Mouse (Mus musculus): ENCODE data around the gene Abhd12b. TPM values are rescaled to one million over a fixed set of nuclear protein-coding genes. Genes with fewer than 3 reads are reported as not detected.

Abhd12b gene
- polyA plus RNA-seq, 1 experiment from 2014 or later: 0.23 TPM

DNA sequence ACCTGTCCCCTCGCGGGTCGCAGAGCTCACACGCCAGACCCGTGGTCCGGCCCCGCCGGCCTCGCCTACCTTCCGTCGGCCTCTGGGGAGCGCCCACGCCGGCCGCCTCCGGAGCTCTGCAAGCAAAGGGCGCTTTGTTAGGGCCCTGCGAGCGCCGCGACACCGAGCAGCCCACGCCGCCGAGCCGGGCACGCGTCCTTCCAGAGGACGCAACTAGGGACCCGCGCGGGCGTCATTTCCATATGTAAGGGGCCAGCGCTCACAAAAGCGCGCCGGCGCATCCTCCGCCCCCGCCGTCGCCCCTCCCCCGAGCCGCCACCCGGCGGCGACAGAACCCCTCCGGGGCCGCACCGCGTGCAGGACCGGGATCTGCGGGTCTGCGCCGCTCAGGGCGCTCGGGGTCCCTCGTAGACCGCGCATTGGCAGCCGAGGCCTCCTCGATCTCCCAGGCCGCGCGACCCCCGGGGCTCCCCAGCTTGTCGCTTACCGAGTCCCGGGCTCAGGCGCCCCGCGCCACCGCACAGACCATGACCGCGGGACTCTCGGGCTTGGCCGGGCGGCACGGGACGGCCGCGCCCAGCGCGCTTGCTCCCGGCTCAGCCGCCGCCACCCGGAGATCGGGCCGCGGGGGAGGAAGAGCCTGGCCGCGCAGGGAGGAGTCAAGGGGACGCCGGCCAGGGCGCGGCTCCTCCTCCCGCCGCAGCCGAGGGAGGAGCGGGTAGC, 42.4 kb upstream of the Abhd12b start:
- Histone ChIP-seq H3K9me3 (ENCODE audit: control insufficient read depth, low read length) (no peaks in the 10 kb centered on the region), H3K27ac (peak overlapping the region; percentile 92), H3K36me3 (replicated peaks; ENCODE audit: control insufficient read depth, insufficient read depth) (no peaks in the 10 kb centered on the region), H3K4me1 (replicated peaks; ENCODE audit: control insufficient read depth, insufficient read depth, low read length) (peaks cover 40% of the 10 kb centered on the region), H3K4me2 (replicated peaks) (peak overlapping the region; percentile 95), H3K9ac (peak overlapping the region; percentile 98), H3K27me3 (ENCODE audit: control insufficient read depth, insufficient read depth, low read length) (no peaks in the 10 kb centered on the region), H3K4me3 (replicated peaks; ENCODE audit: low read length) (peak overlapping the region; percentile 90)
- DNase-seq (ENCODE audit: low spot score) (peak; percentile 75), ATAC-seq (ENCODE audit: low FRiP score) (peak; percentile 86)
- WGBS: under 1% methylated on average over 85 of the region's 101 CpGs

DNA sequence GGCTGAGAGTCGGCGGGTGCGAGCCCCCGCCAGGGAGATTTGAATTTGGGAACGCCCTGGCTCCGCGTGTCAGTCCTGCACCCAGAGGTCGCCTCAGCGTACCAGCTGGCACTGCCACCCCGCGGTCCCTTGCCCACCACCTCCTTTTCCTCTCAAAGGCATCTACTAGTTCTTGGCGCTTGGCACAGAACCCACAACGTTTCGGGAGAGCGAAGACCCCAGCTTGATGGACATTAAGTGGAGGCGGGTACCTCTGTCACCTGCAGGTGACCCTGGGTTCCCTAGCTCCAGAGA, 41.9 kb upstream of the Abhd12b start:
- Histone ChIP-seq H3K36me3 (replicated peaks; ENCODE audit: control insufficient read depth, insufficient read depth) (no peaks in the 10 kb centered on the region), H3K4me2 (replicated peaks) (peak overlapping the region; percentile 95), H3K27ac (peak overlapping the region; percentile 92), H3K27me3 (ENCODE audit: control insufficient read depth, insufficient read depth, low read length) (no peaks in the 10 kb centered on the region), H3K4me3 (replicated peaks; ENCODE audit: low read length) (peak overlapping the region; percentile 90), H3K4me1 (replicated peaks; ENCODE audit: control insufficient read depth, insufficient read depth, low read length) (peaks cover 35% of the 10 kb centered on the region), H3K9me3 (ENCODE audit: control insufficient read depth, low read length) (no peaks in the 10 kb centered on the region), H3K9ac (peak overlapping the region; percentile 98)
- ATAC-seq (ENCODE audit: low FRiP score) (no peak), DNase-seq (ENCODE audit: low spot score) (no peak)
- 7% methylated on average over 13 of the region's 16 CpGs for WGBS

DNA sequence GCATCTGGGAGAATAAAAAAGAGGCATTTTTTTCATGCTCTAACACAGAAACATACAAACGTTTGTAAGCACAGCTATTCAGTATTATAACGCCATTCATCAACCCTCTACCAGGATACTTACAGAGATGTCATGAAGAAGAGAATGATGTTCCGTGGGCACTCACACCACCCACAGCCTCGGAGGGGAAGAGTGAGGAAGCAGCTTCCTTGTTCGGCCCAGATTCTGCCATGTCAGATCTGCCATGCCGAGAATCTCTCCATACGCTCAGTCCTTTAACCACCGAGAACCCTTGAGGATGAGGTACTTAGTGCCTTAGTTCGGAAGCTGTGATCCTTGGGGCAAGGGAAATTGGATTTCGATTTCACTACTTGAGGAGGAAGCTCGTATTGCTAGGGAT, 40.6 kb upstream of the Abhd12b start, which contains the start of gene Nin:
Nin (minus strand) TSS at position 367 of the 400 bp plus-strand sequence.
- no peak within 1 kb of the TSS for H3K9ac ChIP-seq
- peaks cover 22% of the 10 kb centered on the region for H3K4me1 ChIP-seq (replicated peaks; ENCODE audit: control insufficient read depth, insufficient read depth, low read length)
- no peaks in the 10 kb centered on the region for H3K27me3 ChIP-seq (ENCODE audit: control insufficient read depth, insufficient read depth, low read length)
- H3K27ac ChIP-seq: no peak within 1 kb of the TSS
- DNase-seq (ENCODE audit: low spot score) (no peak), ATAC-seq (ENCODE audit: low FRiP score) (no peak)
- no peaks in the 10 kb centered on the region for H3K9me3 ChIP-seq (ENCODE audit: control insufficient read depth, low read length)
- WGBS: 60% methylated on average over 11 of the region's 11 CpGs
- 0 out of 2 replicates have a peak within 1 kb of the TSS, but pooled peaks have one; percentile 95 for H3K4me2 ChIP-seq (replicated peaks)
- no peaks in the 10 kb centered on the region for H3K36me3 ChIP-seq (replicated peaks; ENCODE audit: control insufficient read depth, insufficient read depth)
- H3K4me3 ChIP-seq (replicated peaks; ENCODE audit: low read length): no peak within 1 kb of the TSS

DNA sequence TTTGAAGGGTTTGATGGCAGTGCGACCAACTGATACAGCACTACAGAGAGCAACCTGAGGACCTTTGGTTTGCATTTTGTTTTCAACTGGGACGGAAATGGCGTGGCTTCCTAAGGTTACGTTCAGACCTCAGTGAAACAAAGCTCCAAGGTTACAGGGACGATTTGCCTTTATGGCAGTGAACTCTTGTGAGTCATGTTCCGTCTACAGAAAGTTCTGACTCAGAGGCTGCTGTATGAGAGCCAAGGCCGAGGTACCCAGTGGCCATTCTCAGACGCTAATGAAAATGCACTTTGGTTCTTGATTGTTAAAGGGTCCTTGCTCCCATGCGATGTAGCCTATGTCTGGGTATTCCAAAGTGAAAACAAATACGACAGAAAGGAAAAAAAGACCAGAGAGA, 36.8 kb upstream of the Abhd12b start:
- Histone ChIP-seq H3K36me3 (replicated peaks; ENCODE audit: control insufficient read depth, insufficient read depth) (no peaks in the 10 kb centered on the region), H3K4me1 (replicated peaks; ENCODE audit: control insufficient read depth, insufficient read depth, low read length) (no peaks in the 10 kb centered on the region), H3K4me2 (replicated peaks) (no peak overlapping the region), H3K27ac (no peak overlapping the region), H3K27me3 (ENCODE audit: control insufficient read depth, insufficient read depth, low read length) (no peaks in the 10 kb centered on the region), H3K9me3 (ENCODE audit: control insufficient read depth, low read length) (no peaks in the 10 kb centered on the region), H3K9ac (no peak overlapping the region), H3K4me3 (replicated peaks; ENCODE audit: low read length) (no peak overlapping the region)
- no peak for DNase-seq (ENCODE audit: low spot score)
- ATAC-seq (ENCODE audit: low FRiP score): no peak
- WGBS: 87% methylated on average over 10 of the region's 10 CpGs

DNA sequence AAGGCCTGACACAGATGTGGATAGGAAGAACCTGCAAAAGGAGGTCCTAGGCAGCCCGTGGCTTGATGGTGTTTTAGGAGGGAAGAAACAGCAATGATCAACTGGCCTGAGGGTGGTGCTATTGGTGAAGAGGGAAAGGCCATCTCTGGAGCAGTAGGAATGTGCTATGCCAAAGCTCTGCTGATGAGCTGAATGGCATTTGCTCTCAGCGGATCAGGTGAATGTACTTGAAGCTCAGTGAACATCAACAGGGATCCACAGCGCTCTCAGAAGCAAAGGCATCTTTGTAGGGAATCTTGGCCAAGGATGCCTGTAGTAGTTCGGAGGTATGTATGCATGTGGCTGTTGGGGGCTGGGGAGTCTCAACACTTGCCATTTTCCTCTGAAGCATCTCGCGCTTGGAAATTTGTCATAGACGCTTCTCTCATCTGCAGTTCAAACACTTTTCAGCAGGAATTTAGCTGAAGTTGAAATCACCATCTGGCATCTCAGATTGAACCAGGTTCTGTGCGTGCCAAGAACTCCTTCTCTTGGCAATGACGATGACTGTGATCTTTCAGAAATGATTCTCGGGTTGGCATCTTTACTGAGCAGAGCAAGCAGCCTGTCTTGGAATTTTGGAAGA, 35.1 kb upstream of the Abhd12b start:
- no peak for DNase-seq (ENCODE audit: low spot score)
- no peaks in the 10 kb centered on the region for H3K36me3 ChIP-seq (replicated peaks; ENCODE audit: control insufficient read depth, insufficient read depth)

DNA sequence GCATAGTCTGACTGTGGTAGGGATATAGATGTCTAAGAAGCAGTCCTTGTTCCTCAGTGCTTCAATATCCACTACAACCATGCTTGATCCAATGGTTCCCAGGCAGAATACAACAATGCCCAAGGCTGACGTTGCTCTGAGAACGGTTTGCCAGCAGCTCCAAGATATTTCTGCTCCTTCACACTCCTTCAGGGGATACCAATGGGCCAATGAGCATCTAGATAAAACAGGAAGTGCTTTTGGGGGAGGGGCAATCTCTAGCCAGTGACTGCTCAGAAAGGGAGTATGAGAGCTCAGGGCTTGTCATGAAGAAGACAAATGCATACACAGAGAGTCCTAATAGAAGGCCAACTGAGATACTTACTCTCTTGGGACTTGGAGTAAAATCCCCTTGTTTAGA, 34.4 kb upstream of the Abhd12b start:
- Histone ChIP-seq H3K9ac (no peak overlapping the region), H3K4me1 (replicated peaks; ENCODE audit: control insufficient read depth, insufficient read depth, low read length) (no peaks in the 10 kb centered on the region), H3K4me2 (replicated peaks) (no peak overlapping the region), H3K27me3 (ENCODE audit: control insufficient read depth, insufficient read depth, low read length) (no peaks in the 10 kb centered on the region), H3K9me3 (ENCODE audit: control insufficient read depth, low read length) (no peaks in the 10 kb centered on the region), H3K27ac (no peak overlapping the region), H3K36me3 (replicated peaks; ENCODE audit: control insufficient read depth, insufficient read depth) (no peaks in the 10 kb centered on the region), H3K4me3 (replicated peaks; ENCODE audit: low read length) (no peak overlapping the region)
- no peak for DNase-seq (ENCODE audit: low spot score)
- WGBS: 57% methylated on average over 2 of the region's 2 CpGs
- no peak for ATAC-seq (ENCODE audit: low FRiP score)

More for the DNA sequence above, 35.1 kb upstream of the Abhd12b start:
- no peaks in the 10 kb centered on the region for H3K27me3 ChIP-seq (ENCODE audit: control insufficient read depth, insufficient read depth, low read length)
- H3K4me2 ChIP-seq (replicated peaks): no peak overlapping the region
- no peak overlapping the region for H3K9ac ChIP-seq
- H3K27ac ChIP-seq: no peak overlapping the region
- no peaks in the 10 kb centered on the region for H3K4me1 ChIP-seq (replicated peaks; ENCODE audit: control insufficient read depth, insufficient read depth, low read length)
- ATAC-seq (ENCODE audit: low FRiP score): no peak
- WGBS: 85% methylated on average over 10 of the region's 10 CpGs
- H3K9me3 ChIP-seq (ENCODE audit: control insufficient read depth, low read length): no peaks in the 10 kb centered on the region
- no peak overlapping the region for H3K4me3 ChIP-seq (replicated peaks; ENCODE audit: low read length)

DNA sequence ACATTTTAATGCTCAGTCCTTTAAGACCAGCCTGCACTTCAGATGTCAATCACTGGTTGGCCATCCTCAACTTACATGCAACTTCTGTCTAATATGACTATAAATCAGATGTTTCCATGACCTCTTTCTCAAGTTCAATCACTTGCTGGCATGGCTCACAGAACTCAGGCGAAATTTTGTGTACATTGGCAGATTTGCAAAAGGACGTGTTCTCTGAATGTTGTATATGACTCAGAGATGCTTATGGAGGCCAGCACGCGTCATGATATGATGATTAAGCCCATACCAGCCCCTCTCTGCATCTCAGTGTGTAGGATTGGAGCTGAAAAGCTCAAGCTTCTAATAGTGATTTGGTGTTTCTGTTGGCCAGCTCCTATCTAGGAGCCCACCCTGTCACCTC, 27.3 kb upstream of the Abhd12b start:
- WGBS: 92% methylated on average over 4 of the region's 4 CpGs

DNA sequence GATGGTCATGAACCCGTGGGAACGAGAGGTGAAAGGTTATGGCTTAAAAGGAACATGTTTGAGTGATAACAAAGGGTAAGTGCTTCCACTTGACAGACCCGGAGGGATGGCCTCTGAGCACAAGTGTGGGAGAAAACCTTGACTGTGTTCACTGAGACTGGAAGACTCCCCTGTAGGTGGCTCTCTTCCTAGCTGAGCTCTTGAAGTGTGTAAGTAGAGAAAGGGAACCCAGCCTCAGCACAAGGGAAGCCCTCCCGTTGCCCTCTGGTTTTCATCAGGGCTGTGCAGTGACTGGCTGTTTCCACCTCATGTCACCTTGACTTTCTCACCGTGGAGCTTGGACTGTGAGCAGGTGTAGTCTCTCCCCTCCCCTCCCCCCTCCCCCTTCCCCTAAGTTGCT, 24.8 kb upstream of the Abhd12b start:
- Histone ChIP-seq H3K4me3 (replicated peaks; ENCODE audit: low read length) (no peak overlapping the region), H3K4me1 (replicated peaks; ENCODE audit: control insufficient read depth, insufficient read depth, low read length) (peaks cover 6% of the 10 kb centered on the region; the same call in 1 of the 2 replicates), H3K27me3 (ENCODE audit: control insufficient read depth, insufficient read depth, low read length) (no peaks in the 10 kb centered on the region), H3K9me3 (ENCODE audit: control insufficient read depth, low read length) (no peaks in the 10 kb centered on the region), H3K36me3 (replicated peaks; ENCODE audit: control insufficient read depth, insufficient read depth) (no peaks in the 10 kb centered on the region), H3K4me2 (replicated peaks) (no peak overlapping the region), H3K27ac (no peak overlapping the region), H3K9ac (no peak overlapping the region)
- no peak for ATAC-seq (ENCODE audit: low FRiP score)
- WGBS: 59% methylated on average over 5 of the region's 5 CpGs
- DNase-seq (ENCODE audit: low spot score): no peak

More for the DNA sequence above, 27.3 kb upstream of the Abhd12b start:
- H3K4me2 ChIP-seq (replicated peaks): no peak overlapping the region
- peaks cover 5% of the 10 kb centered on the region; the same call in 1 of the 2 replicates for H3K4me1 ChIP-seq (replicated peaks; ENCODE audit: control insufficient read depth, insufficient read depth, low read length)
- H3K27me3 ChIP-seq (ENCODE audit: control insufficient read depth, insufficient read depth, low read length): no peaks in the 10 kb centered on the region
- H3K9me3 ChIP-seq (ENCODE audit: control insufficient read depth, low read length): no peaks in the 10 kb centered on the region
- no peak overlapping the region for H3K4me3 ChIP-seq (replicated peaks; ENCODE audit: low read length)
- ATAC-seq (ENCODE audit: low FRiP score) (no peak), DNase-seq (ENCODE audit: low spot score) (no peak)
- no peak overlapping the region for H3K27ac ChIP-seq
- no peaks in the 10 kb centered on the region for H3K36me3 ChIP-seq (replicated peaks; ENCODE audit: control insufficient read depth, insufficient read depth)
- no peak overlapping the region for H3K9ac ChIP-seq

DNA sequence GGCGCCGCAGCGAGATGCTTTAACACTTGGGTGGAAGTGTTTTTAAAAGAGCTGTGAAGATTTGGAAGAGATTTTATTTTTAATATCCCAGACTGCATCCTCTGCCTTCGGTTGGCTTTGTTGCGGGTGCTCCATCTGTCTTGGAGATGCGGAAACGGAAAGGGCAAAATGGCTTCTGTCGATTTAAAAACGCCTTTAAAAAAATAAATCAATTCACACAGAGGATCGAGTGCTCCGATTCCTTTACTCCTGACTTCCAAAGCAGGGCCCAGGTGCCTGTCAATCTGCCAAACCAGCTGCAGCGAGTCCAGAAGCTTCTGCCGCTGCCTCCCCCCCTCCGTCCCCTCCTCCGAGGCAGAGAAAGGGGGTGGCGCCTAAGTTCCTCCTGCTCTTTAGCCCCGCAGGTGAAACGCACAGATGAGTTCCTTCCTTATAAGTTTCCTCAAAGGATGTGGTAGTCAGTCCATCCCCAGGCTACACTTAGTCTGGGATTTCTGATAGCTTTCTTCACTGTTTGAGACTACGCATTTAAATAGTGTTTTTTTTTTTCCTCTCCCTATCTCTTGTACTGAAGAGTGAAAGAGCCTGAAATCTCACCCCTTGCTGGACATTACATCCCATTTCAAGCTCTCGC, 22.8 kb upstream of the Abhd12b start:
- Histone ChIP-seq H3K27me3 (ENCODE audit: control insufficient read depth, insufficient read depth, low read length) (no peaks in the 10 kb centered on the region), H3K9ac (peak overlapping the region; percentile 52), H3K4me3 (replicated peaks; ENCODE audit: low read length) (peak overlapping the region; percentile 8; the same call in 1 of the 2 replicates), H3K4me1 (replicated peaks; ENCODE audit: control insufficient read depth, insufficient read depth, low read length) (peaks cover 6% of the 10 kb centered on the region; the same call in 1 of the 2 replicates), H3K27ac (peak overlapping the region; percentile 29), H3K36me3 (replicated peaks; ENCODE audit: control insufficient read depth, insufficient read depth) (no peaks in the 10 kb centered on the region), H3K4me2 (replicated peaks) (peak overlapping the region; percentile 36), H3K9me3 (ENCODE audit: control insufficient read depth, low read length) (no peaks in the 10 kb centered on the region)
- DNase-seq (ENCODE audit: low spot score) (no peak), ATAC-seq (ENCODE audit: low FRiP score) (no peak)
- WGBS: 37% methylated on average over 20 of the region's 20 CpGs

All from hindbrain, embryonic 14.5 days (tissue).